Mouse (Mus musculus) layer of hippocampus, adult 8-10 months (tissue): Measurements from ENCODE around the gene Rbl1. TPM values are rescaled to one million over a fixed set of nuclear protein-coding genes. Genes with fewer than 3 reads are reported as not detected.

Experiments
- total RNA-seq, 4 experiments: library from RNA; stranded (reverse); gene quantifications; 2 replicates each; pipeline ENCODE4 v1.2.4; 2022

Rbl1 gene
- total RNA-seq, 4 experiments from 2014 or later, result 1.5 to 2.3 (median 1.7) TPM

Other genes starting within 250 kb of the Rbl1 start
- gene Ndrg3, start 212.5 kb downstream of the Rbl1 start, total RNA-seq, result 100 to 1,000 TPM; 385 to 449 (median 420) TPM
- gene Dsn1, start 197.4 kb downstream of the Rbl1 start, total RNA-seq, result 1 to 10 TPM; 4.5 to 6.3 (median 5.3) TPM
- gene Soga1, start 125.3 kb downstream of the Rbl1 start, total RNA-seq, result 10 to 100 TPM; 30.9 to 38.3 (median 34.4) TPM
- not detected for gene Tldc2, start 117.5 kb downstream of the Rbl1 start, total RNA-seq
- 10 to 100 TPM; 15.7 to 19.7 (median 18.4) TPM for gene Samhd1, start 69.3 kb downstream of the Rbl1 start, total RNA-seq
- gene Rpn2, start 74.5 kb upstream of the Rbl1 start, total RNA-seq, result 100 to 1,000 TPM; 150 to 156 (median 153) TPM
- gene Mroh8, start 75.0 kb upstream of the Rbl1 start, total RNA-seq, result 1 to 10 TPM in 3 of 4 experiments, under 1 TPM in 1; 0.93 to 2.1 (median 1.2) TPM
- not detected for gene Ghrh, start 143.0 kb upstream of the Rbl1 start, total RNA-seq
- gene Manbal, start 163.1 kb upstream of the Rbl1 start, total RNA-seq, result 10 to 100 TPM; 53.4 to 60.4 (median 58.8) TPM
- 100 to 1,000 TPM; 124 to 150 (median 133) TPM for gene Src, start 213.9 kb upstream of the Rbl1 start, total RNA-seq